Mouse (Mus musculus) cerebellum, adult 2 months (tissue): Measurements from ENCODE around the gene Emx2.

ENCODE experiments used
- CTCF ChIP-seq: fragments of 200-500 bp; IDR thresholded peaks from 2 replicates; pipeline ENCODE4 v1.5.1; 2011; ENCODE audit warnings: low read depth, mild to moderate bottlenecking, control low read depth, low read length, moderate library complexity, borderline replicate concordance; ENCODE audit not compliant: insufficient read depth
- POLR2A ChIP-seq: fragments of 200-500 bp; IDR thresholded peaks from 2 replicates; pipeline ENCODE4 v1.6.1; 2011; ENCODE audit warnings: low read length, control low read depth, borderline replicate concordance; ENCODE audit not compliant: insufficient read depth

GRCm38 (mm10) chr19:59467016-59467412 lies 8.8 kb downstream of the Emx2 start:
- no peak for TF ChIP-seq CTCF
- no peak for TF ChIP-seq POLR2A
